Mouse (Mus musculus) ovary, adult 2 months (tissue): Measurements from ENCODE around the gene Xcr1. TPM values are rescaled to one million over a fixed set of nuclear protein-coding genes. Genes with fewer than 3 reads are reported as not detected.

ENCODE experiments used
- polyA plus RNA-seq: library from polyadenylated mRNA; depleted of rRNA; stranded (reverse); fragments of >200 nt; gene quantifications from 2 replicates; pipeline ENCODE4 v1.2.3, GENCODE M21; 2012; rRNA removed

The Xcr1 gene
- 0.48 and 0.59 TPM in 2 replicates for polyA plus RNA-seq

DNA sequence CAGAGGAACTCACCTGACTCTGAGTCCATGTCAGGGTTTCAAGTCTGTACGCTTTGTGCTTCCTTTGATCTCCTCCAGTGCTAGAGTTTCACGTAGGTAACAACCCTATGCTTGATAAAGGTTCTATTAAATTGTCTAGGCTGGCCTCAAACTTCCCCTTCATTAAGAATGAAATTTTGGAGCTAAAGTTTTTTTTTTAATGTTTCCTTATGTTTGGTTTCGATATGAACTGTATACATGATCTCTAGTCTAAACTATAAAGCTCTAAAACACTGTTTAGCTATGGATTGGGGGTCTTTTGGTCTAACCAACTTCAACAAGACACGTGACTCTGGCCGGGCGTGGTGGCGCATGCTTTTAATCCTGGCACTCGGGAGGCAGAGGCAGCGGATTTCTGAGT, at the start of gene Xcr1:
Gene Xcr1, minus strand, starts transcription at position 101 of the 400 bp plus-strand sequence.

GRCm38 (mm10) chr9:123851713-123852448, 9.9 kb downstream of the Xcr1 start, which contains the start of gene Fyco1:
Gene Fyco1 (minus strand): TSS chr9:123851899.

DNA sequence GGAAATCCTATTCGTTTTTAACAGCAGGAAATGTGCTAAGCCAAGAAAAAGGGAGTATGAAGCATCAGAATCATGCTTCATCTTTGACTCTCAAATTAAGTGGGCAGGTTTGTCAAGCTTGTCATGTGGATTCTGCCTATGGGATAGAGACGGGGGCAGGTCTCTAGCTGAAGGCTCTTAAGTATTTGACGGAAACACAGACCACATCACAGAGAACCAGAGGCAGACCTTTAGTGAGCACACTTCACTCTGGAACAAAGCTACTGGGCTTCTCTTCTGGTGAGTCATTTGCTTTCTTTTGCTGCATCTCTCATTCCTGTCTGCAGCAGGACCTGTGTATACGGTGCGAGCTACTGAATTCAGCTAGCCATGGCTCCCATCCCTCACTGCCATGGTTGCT, 55.6 kb downstream of the Xcr1 start, which contains the start of gene Cxcr6:
Gene Cxcr6, plus strand, starts transcription at position 209 of the 400 bp plus-strand sequence.

Other genes with a start within 250 kb of the Xcr1 start
- 1.1 and 1.7 TPM in 2 replicates for gene Slc6a20b, start 229.5 kb downstream of the Xcr1 start, polyA plus RNA-seq
- gene Ccr9, start 183.6 kb downstream of the Xcr1 start, polyA plus RNA-seq = 0.28 and 0.33 TPM in 2 replicates
- gene Slc6a20a, start 183.1 kb downstream of the Xcr1 start, polyA plus RNA-seq = 0.38 and 0.71 TPM in 2 replicates
- 1.7 and 2.8 TPM in 2 replicates for gene Lztfl1, start 144.3 kb downstream of the Xcr1 start, polyA plus RNA-seq
- 0.43 and 0.44 TPM in 2 replicates for gene Cxcr6, start 55.6 kb downstream of the Xcr1 start, polyA plus RNA-seq
- 5.4 and 5.6 TPM in 2 replicates for gene Fyco1, start 10.1 kb downstream of the Xcr1 start, polyA plus RNA-seq
- 0.84 and 1.4 TPM in 2 replicates for gene Ccr1, start 106.7 kb upstream of the Xcr1 start, polyA plus RNA-seq
- gene Ccr1l1, start 116.4 kb upstream of the Xcr1 start, polyA plus RNA-seq = 0.20 TPM in 1 of 2 replicates, not detected in the other
- 0.10 and 0.16 TPM in 2 replicates for gene Ccr3, start 159.9 kb upstream of the Xcr1 start, polyA plus RNA-seq
- gene Ccr2, start 239.9 kb upstream of the Xcr1 start, polyA plus RNA-seq = 1.5 and 1.6 TPM in 2 replicates